Mouse (Mus musculus) C2C12 (cell line): ENCODE results near the gene Grm2.

ENCODE experiments used
- CTCF ChIP-seq: IDR thresholded peaks from one replicate; pipeline ENCODE4 v1.5.1; 2011; ENCODE audit not compliant: control insufficient read depth, insufficient read depth, insufficient read length
- MYOD1 ChIP-seq: IDR thresholded peaks from one replicate; pipeline ENCODE4 v1.6.1; 2011; ENCODE audit warnings: low read depth; ENCODE audit not compliant: control insufficient read depth, insufficient read length
- USF1 ChIP-seq: IDR thresholded peaks from one replicate; pipeline ENCODE4 v1.6.1; 2011; ENCODE audit warnings: low read depth, mild to moderate bottlenecking, control low read depth, moderate library complexity

GRCm38 (mm10) chr9:106692973-106693481 lies 37.1 kb upstream of the Grm2 start:
- TF ChIP-seq CTCF (no peak), USF1 (no peak), MYOD1 (no peak)
